ENCODE assay signal across 9 mouse cellular contexts in genomic region chr11:67588828-67589314, GRCm38 (mm10).
DNase-seq lines count a peak whose midpoint lies in the region; ATAC-seq and TF ChIP-seq lines count a peak whose summit lies in the region.
"Had no signal": no experiment of that assay in that cellular context is flagged by ENCODE, and none has a peak within 500 bp of the region (broad histone marks: within the 10 kb centered on the region; RNA-seq: fewer than 3 reads in every experiment).

No protein-coding gene starts in this region.

- no peaks in the 10 kb centered on the region for H3K27me3 ChIP-seq in heart, embryonic 11.5 days (ENCODE audit: control insufficient read depth, insufficient read depth, low read length)
- H3K27me3 ChIP-seq in liver, postnatal 0 days (ENCODE audit: insufficient read depth, low read length) = no peaks in the 10 kb centered on the region

- H3K4me3 ChIP-seq in heart, embryonic 11.5 days (ENCODE audit: low read depth, low read length) = no peak overlapping the region
- 0 out of 2 replicates have a peak overlapping the region, but pooled peaks have one; percentile 11 for H3K4me3 ChIP-seq in liver, postnatal 0 days (ENCODE audit: low read depth, low read length)

- no peak for TF ChIP-seq CTCF in liver, postnatal 0 days (IDR thresholded peaks at IDR 0.05; ENCODE audit: low read depth)

- 55% methylated on average over 9 of the region's 9 CpGs for WGBS in heart, embryonic 11.5 days (ENCODE audit: insufficient replicate concordance)
- WGBS in liver, postnatal 0 days (ENCODE audit: insufficient replicate concordance) = 35% methylated on average over 9 of the region's 9 CpGs

- no peaks in the 10 kb centered on the region for H3K4me1 ChIP-seq in heart, embryonic 11.5 days (ENCODE audit: control insufficient read depth, insufficient read depth, low read length)
- H3K4me1 ChIP-seq in liver, postnatal 0 days (ENCODE audit: insufficient read depth) = peaks cover 13% of the 10 kb centered on the region

- H3K4me2 ChIP-seq in heart, embryonic 11.5 days = no peak overlapping the region
- H3K4me2 ChIP-seq in liver, postnatal 0 days (ENCODE audit: low read depth, low read length) = peak overlapping the region; percentile 59

- no peak for TF ChIP-seq EP300 in liver, postnatal 0 days (IDR thresholded peaks at IDR 0.05; ENCODE audit: low read depth)

- ATAC-seq in heart, embryonic 11.5 days (replicated peaks; ENCODE audit: insufficient number of reproducible peaks, low FRiP score, low TSS enrichment) = no peak
- peak; percentile 38 for ATAC-seq in frontal cortex, adult (ENCODE audit: low TSS enrichment)
- peak; percentile 79 for ATAC-seq in liver, postnatal 0 days

- no peaks in the 10 kb centered on the region for H3K36me3 ChIP-seq in heart, embryonic 11.5 days (ENCODE audit: control insufficient read depth, insufficient read depth, low read length)
- H3K36me3 ChIP-seq in liver, postnatal 0 days (replicated peaks; ENCODE audit: insufficient read depth, low read length) = no peaks in the 10 kb centered on the region
- H3K36me3 ChIP-seq: G1E had no signal

- no peak overlapping the region for H3K27ac ChIP-seq in heart, embryonic 11.5 days (ENCODE audit: low read depth, low read length)
- peak overlapping the region; percentile 71 for H3K27ac ChIP-seq in liver, postnatal 0 days (ENCODE audit: low read depth)

- no peaks in the 10 kb centered on the region for H3K9me3 ChIP-seq in heart, embryonic 11.5 days (replicated peaks; ENCODE audit: control insufficient read depth, low read length)
- no peaks in the 10 kb centered on the region for H3K9me3 ChIP-seq in liver, postnatal 0 days (ENCODE audit: low read length)

- no peak overlapping the region for H3K9ac ChIP-seq in heart, embryonic 11.5 days (ENCODE audit: low read depth, low read length)
- H3K9ac ChIP-seq in liver, postnatal 0 days (replicated peaks) = no peak overlapping the region

- DNase-seq in heart, adult 11 months = peak; percentile 98
- DNase-seq in NIH3T3 (ENCODE audit: low read depth) = peak; percentile 52
- DNase-seq in kidney, postnatal 10 days = peak; percentile 58
- DNase-seq in liver, postnatal 0 days = peak; percentile 81
- DNase-seq in retina, embryonic 14.5 days (ENCODE audit: low spot score) = peak; percentile 76
- DNase-seq in embryo, embryonic 11 days = no peak
